ENCODE assay signal across 8 mouse cellular contexts in the genomic region with DNA sequence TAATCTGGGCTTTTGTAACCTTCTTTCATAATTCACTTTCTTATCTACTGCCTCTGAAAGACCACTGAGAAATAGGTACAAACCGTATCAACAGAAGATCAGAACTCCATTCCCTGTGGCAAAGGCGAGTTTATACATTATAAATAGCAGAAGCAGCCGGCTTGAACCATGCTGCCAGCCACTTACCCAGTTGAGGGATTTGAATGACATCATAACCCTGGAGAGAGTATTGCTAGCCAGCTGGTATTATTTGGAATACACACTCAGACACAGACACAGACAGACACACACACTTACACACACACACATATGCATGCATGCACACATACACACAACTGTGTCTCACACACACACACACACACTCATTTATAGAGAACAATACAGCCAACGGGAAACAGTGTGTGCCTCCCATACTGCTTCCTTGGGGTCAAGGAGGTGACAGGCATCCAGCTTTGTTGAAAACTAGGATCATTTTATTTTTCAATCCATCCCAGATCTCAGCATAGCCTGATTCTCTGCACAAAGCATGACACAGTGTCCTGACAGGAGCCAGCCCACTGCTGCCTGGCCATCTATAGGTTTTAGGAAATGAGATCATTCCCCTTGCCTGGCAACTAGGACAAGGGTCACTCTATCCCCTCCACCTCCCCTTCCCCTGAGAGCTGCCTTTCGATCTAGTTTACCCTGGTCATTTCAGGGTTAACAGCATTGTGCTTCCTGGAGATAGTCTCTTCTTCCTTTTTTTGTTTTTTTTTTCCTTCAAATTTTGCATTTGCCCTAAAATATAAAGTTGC. TPM values are rescaled to one million over a fixed set of nuclear protein-coding genes. Genes with fewer than 3 reads are reported as not detected.
A peak's percentile ranks its signal among the peaks of the same experiment; 100 is the strongest.
DNase-seq lines count a peak whose midpoint lies in the region; ATAC-seq and TF ChIP-seq lines count a peak whose summit lies in the region.

A gene (plus strand): TSS at position 253 of the 794 bp plus-strand sequence.

- no peaks in the 10 kb centered on the region for H3K36me3 ChIP-seq in intestine, postnatal 0 days (ENCODE audit: control insufficient read depth, insufficient read depth)

- no peak for ATAC-seq in intestine, postnatal 0 days

- peak within 1 kb of the TSS; percentile 69 for H3K4me2 ChIP-seq in intestine, postnatal 0 days (replicated peaks; ENCODE audit: low read depth)

- no peak within 1 kb of the TSS; the same call in 1 of the 2 replicates for H3K27ac ChIP-seq in intestine, postnatal 0 days (ENCODE audit: low read depth, low read length)

- no peaks in the 10 kb centered on the region for H3K9me3 ChIP-seq in intestine, postnatal 0 days (ENCODE audit: control insufficient read depth)

- peak within 1 kb of the TSS; percentile 54 for H3K4me3 ChIP-seq in intestine, postnatal 0 days (ENCODE audit: low read depth, low read length)

- 45% methylated on average over 5 of the region's 5 CpGs for WGBS in intestine, postnatal 0 days

- no peak within 1 kb of the TSS for H3K9ac ChIP-seq in intestine, postnatal 0 days (ENCODE audit: low read depth, low read length)

- TF ChIP-seq CTCF in intestine, postnatal 0 days (IDR thresholded peaks at IDR 0.05; ENCODE audit: low read depth) = no peak

- DNase-seq in heart, adult 11 months = peak; percentile 86
- no peak for DNase-seq in heart, adult 9 months (ENCODE audit: low spot score in 2 of 2)
- no peak for DNase-seq in adrenal gland, postnatal 14 days
- no peak for DNase-seq in gastrocnemius, postnatal 25 days
- peak; percentile 18 for DNase-seq in retina, embryonic 14.5 days (ENCODE audit: low spot score)
- DNase-seq in yolk sac, embryonic 10.5 days (ENCODE audit: low spot score) = no peak
- no peak for DNase-seq in right cerebral cortex, postnatal 10 days (ENCODE audit: low spot score in 2 of 2)

- no peaks in the 10 kb centered on the region for H3K4me1 ChIP-seq in intestine, postnatal 0 days (replicated peaks; ENCODE audit: control insufficient read depth, insufficient read depth, low read length)

- no peaks in the 10 kb centered on the region for H3K27me3 ChIP-seq in intestine, postnatal 0 days (replicated peaks; ENCODE audit: control insufficient read depth, insufficient read depth, low read length)

RNA-seq across cellular contexts. Expression of the gene that starts here (rescaled TPM):
- total RNA-seq in adrenal gland, postnatal 14 days (2021) = 23.4 and 112 TPM in 2 replicates
- total RNA-seq in gastrocnemius, postnatal 25 days (2021) = 10 to 100 TPM; 29.5 to 30.2 TPM
- 13.3 and 13.5 TPM in 2 replicates for polyA plus RNA-seq in intestine, postnatal 0 days (2015; fragmentation: Nextera tagmentation; extraction: Ambion mirVana)

Comparison
In these comparisons a context has a peak if more than half of its experiments do, and no peak if none do; other contexts are left out.
1. DNase-seq: peak in heart, adult 11 months (single experiment) and retina, embryonic 14.5 days (single experiment); none in heart, adult 9 months (0 of 2), adrenal gland, postnatal 14 days (single experiment), gastrocnemius, postnatal 25 days (single experiment), yolk sac, embryonic 10.5 days (single experiment) and right cerebral cortex, postnatal 10 days (0 of 2).